Mouse (Mus musculus) heart, adult 11 months (tissue): ENCODE results near the gene Eif2b2.

Experiments used
- DNase-seq: peaks from one replicate; pipeline ENCODE4 v3.0.0; 2022

Gene Eif2b2

GRCm38 (mm10) chr12:85257008-85257639 lies 37.8 kb downstream of the Eif2b2 start:
- DNase-seq: no peak

- no peak for DNase-seq
Observed at GRCm38 (mm10) chr12:85262489-85262888, 43.2 kb downstream of the Eif2b2 start.

GRCm38 (mm10) chr12:85263190-85263589 lies 43.9 kb downstream of the Eif2b2 start:
- no peak for DNase-seq

GRCm38 (mm10) chr12:85264531-85264930 lies 45.2 kb downstream of the Eif2b2 start:
- DNase-seq: no peak

- no peak for DNase-seq
Observed at GRCm38 (mm10) chr12:85264940-85265339, 45.7 kb downstream of the Eif2b2 start.

- DNase-seq: peak; percentile 30
Observed at GRCm38 (mm10) chr12:85266248-85266647, 47.0 kb downstream of the Eif2b2 start.

- DNase-seq: no peak
Observed at GRCm38 (mm10) chr12:85269821-85270220, 50.5 kb downstream of the Eif2b2 start.

- DNase-seq: peak; percentile 98
Observed at GRCm38 (mm10) chr12:85270319-85270718, 51.0 kb downstream of the Eif2b2 start, which contains the start of gene Mlh3. TSS of gene Mlh3 (minus strand) at chr12:85270599.

GRCm38 (mm10) chr12:85271132-85271842 lies 52.0 kb downstream of the Eif2b2 start:
- DNase-seq: peak; percentile 86

- DNase-seq: peak; percentile 92
Observed at GRCm38 (mm10) chr12:85271843-85272206, 52.5 kb downstream of the Eif2b2 start.

GRCm38 (mm10) chr12:85273508-85273907 lies 54.2 kb downstream of the Eif2b2 start:
- DNase-seq: peak; percentile 94
